Mouse (Mus musculus) forebrain, embryonic 14.5 days (tissue): ENCODE measurements around the gene Ccdc34. TPM values are rescaled to one million over a fixed set of nuclear protein-coding genes. Genes with fewer than 3 reads are reported as not detected.

Source experiments
- ATAC-seq: fragments of 200-750 bp; cut with Nextera tagmentation; 2 replicates; pipeline ENCODE4 v1.8.0; 2017; ENCODE audit warnings: mild to moderate bottlenecking, moderate library complexity
- DNase-seq: peaks from one replicate; pipeline ENCODE4 v3.0.0-alpha.2; 2015; ENCODE audit warnings: low spot score
- H3K27ac ChIP-seq: fragments of 300-500 bp; sonication (generic); 2 replicates; pipeline ENCODE4 v1.5.1; 2014; ENCODE audit warnings: low read depth, mild to moderate bottlenecking, control low read depth, low read length, moderate library complexity
- H3K27me3 ChIP-seq: fragments of 300-500 bp; sonication (generic); replicated peaks from 2 replicates; pipeline ENCODE4 v1.6.1; 2014; ENCODE audit warnings: low read length, control low read depth, mixed read lengths; ENCODE audit not compliant: control insufficient read depth, insufficient read depth
- H3K36me3 ChIP-seq: fragments of 300-500 bp; sonication (generic); 2 replicates; pipeline ENCODE4 v1.6.1; 2014; ENCODE audit warnings: low read length, control low read depth; ENCODE audit not compliant: control insufficient read depth, insufficient read depth
- H3K4me1 ChIP-seq: fragments of 300-500 bp; sonication (generic); 2 replicates; pipeline ENCODE4 v1.6.1; 2014; ENCODE audit warnings: antibody characterized with exemption, low read length, control low read depth; ENCODE audit not compliant: control insufficient read depth, insufficient read depth
- H3K4me2 ChIP-seq: fragments of 300-500 bp; sonication (generic); 2 replicates; pipeline ENCODE4 v1.6.1; 2014; ENCODE audit warnings: mild to moderate bottlenecking, control low read depth, low read length
- H3K4me3 ChIP-seq: fragments of 300-500 bp; sonication (generic); 2 replicates; pipeline ENCODE4 v1.5.1; 2014; ENCODE audit warnings: low read depth, low read length, control low read depth
- H3K9ac ChIP-seq: fragments of 300-500 bp; sonication (generic); 2 replicates; pipeline ENCODE4 v1.6.1; 2014; ENCODE audit warnings: mild to moderate bottlenecking, low read length, control low read depth, moderate library complexity
- H3K9me3 ChIP-seq: fragments of 300-500 bp; sonication (generic); replicated peaks from 2 replicates; pipeline ENCODE4 v1.6.1; 2016; ENCODE audit warnings: low read length, control low read depth, mixed read lengths; ENCODE audit not compliant: control insufficient read depth
- WGBS: fragments of 180-500 bp; shearing (Covaris S2); extraction: QIAGEN DNeasy Blood & Tissue Kit; methylation state at CpG from one replicate; pipeline ENCODE4 v1.1.7; 2014; 5-methylcytosine and 5-hydroxymethylcytosine counted together
- polyA plus RNA-seq: library from polyadenylated mRNA; unstranded; fragments of >200 nt; fragmentation: Nextera tagmentation; extraction: Ambion mirVana; gene quantifications from 2 replicates; pipeline ENCODE4 v1.2.1, GENCODE M21; 2014

The Ccdc34 gene
- polyA plus RNA-seq, 1 experiment from 2014 or later: 35.8 TPM

GRCm38 (mm10) chr2:110176761-110177400, 159.3 kb downstream of the Ccdc34 start:
- no peaks in the 10 kb centered on the region for H3K36me3 ChIP-seq
- no peak overlapping the region for H3K27ac ChIP-seq
- peaks cover 21% of the 10 kb centered on the region for H3K4me1 ChIP-seq
- H3K27me3 ChIP-seq: no peaks in the 10 kb centered on the region
- no peak overlapping the region for H3K4me3 ChIP-seq
- 58% methylated on average over 2 of the region's 2 CpGs for WGBS
- H3K9ac ChIP-seq: no peak overlapping the region
- H3K4me2 ChIP-seq: no peak overlapping the region
- H3K9me3 ChIP-seq: no peaks in the 10 kb centered on the region
- ATAC-seq: no peak
- DNase-seq: no peak

DNA sequence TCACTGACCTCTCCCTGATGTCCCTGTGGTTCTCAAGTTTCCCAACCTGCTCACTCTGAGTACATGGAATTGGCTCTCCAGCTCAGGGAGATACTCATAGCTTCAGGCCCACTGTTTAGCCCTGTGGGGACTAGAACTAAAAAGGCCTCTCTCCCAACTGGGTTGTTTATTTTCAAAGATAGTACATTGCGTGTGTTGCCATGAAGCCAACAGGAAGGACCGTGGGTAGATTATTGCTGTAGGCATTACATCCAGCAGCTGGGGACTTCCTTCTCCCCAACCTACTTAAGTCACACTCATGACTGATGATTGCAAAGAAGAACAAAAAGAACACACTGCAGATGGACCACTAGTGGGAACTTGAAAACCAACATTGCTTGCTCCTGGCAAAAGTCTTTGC, 159.8 kb downstream of the Ccdc34 start:
- WGBS: 89% methylated on average over 2 of the region's 2 CpGs

DNA sequence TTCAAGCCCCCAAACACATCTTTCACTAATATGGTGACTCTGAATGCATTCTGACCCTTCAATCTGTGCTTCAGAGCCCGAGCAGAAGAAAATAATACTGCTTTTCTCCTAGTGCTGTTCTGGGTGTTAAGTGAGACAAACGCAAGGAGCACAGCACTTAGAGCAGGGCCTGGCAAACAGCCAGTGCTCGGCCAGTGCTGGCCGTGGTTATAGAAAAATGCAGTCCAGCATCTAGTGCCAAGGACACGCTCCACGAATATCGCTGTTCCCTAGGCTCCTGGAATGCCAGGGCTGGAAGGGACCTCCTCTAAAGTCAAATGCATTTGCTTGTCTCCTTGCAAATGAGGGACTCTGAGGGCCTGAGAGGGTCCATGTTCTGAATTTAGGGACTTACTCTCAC, 160.3 kb downstream of the Ccdc34 start:
- no peak overlapping the region for H3K4me3 ChIP-seq
- 34% methylated on average over 7 of the region's 7 CpGs for WGBS
- no peaks in the 10 kb centered on the region for H3K27me3 ChIP-seq
- ATAC-seq (no peak), DNase-seq (peak; percentile 58)
- H3K9ac ChIP-seq: no peak overlapping the region
- no peaks in the 10 kb centered on the region for H3K36me3 ChIP-seq
- peaks cover 21% of the 10 kb centered on the region for H3K4me1 ChIP-seq
- H3K9me3 ChIP-seq: no peaks in the 10 kb centered on the region
- H3K4me2 ChIP-seq: no peak overlapping the region
- H3K27ac ChIP-seq: no peak overlapping the region

More for the DNA sequence above, 159.8 kb downstream of the Ccdc34 start:
- H3K4me3 ChIP-seq: no peak overlapping the region
- H3K27ac ChIP-seq: no peak overlapping the region
- DNase-seq: no peak
- H3K27me3 ChIP-seq: no peaks in the 10 kb centered on the region
- H3K4me2 ChIP-seq: no peak overlapping the region
- H3K9ac ChIP-seq: no peak overlapping the region
- peaks cover 21% of the 10 kb centered on the region for H3K4me1 ChIP-seq
- no peaks in the 10 kb centered on the region for H3K36me3 ChIP-seq
- H3K9me3 ChIP-seq: no peaks in the 10 kb centered on the region
- ATAC-seq: no peak

DNA sequence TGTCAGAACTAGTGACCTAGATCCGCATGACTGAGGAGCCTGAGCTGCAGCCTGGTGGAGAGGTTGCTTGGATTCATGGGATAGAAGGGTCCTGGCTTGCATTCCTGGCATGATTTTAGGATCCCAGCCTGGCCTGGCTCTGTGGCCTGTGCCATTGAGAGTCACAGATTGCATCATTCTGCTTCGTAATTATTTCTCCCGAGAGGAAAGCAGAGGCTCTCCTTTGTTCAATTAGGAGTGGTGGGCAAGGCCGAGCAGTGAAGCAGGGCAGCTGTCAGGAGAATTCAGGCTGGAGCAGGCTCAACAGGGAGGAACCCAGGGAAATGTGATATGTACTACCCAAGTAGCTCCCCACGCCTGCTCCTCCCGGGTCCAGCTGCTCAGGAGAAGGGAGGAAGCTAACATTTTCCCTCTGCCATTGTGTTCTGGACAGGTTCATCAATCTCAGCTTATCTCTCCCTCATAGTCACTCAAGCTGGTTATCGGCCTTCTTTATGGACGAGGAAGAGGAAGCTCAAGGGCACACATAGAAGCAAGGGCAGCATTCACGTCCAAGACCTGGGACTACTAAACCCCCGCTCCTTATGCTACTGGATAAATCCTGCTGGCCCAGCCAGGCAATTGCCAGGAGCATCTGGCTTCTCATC, 162.2 kb downstream of the Ccdc34 start:
- WGBS: 46% methylated on average over 10 of the region's 10 CpGs

DNA sequence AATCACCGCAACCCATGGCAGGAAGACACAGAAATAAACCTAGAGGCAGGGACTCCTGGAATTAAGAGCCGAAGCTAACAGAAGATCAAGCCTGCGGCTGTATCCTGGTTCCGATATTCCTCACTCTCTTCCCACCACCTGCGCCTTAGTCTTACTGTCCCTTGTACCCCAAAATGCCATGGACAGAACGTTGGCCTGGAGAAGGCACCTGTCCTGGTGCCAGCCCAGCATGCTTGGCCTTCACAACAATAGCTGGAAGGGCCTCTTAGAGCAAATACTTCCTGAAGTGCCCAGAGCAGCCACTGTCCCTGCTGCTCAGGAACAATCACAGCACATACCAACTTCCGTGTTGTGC, 162.7 kb downstream of the Ccdc34 start:
- DNase-seq (no peak), ATAC-seq (no peak)
- Histone ChIP-seq H3K27me3 (no peaks in the 10 kb centered on the region), H3K4me3 (no peak overlapping the region), H3K4me2 (no peak overlapping the region), H3K9me3 (no peaks in the 10 kb centered on the region), H3K4me1 (peaks cover 15% of the 10 kb centered on the region), H3K9ac (no peak overlapping the region), H3K36me3 (no peaks in the 10 kb centered on the region), H3K27ac (no peak overlapping the region)
- WGBS: 81% methylated on average over 7 of the region's 7 CpGs

More for the DNA sequence above, 162.2 kb downstream of the Ccdc34 start:
- Histone ChIP-seq H3K4me1 (peaks cover 15% of the 10 kb centered on the region), H3K4me2 (no peak overlapping the region), H3K27ac (no peak overlapping the region), H3K4me3 (no peak overlapping the region), H3K9me3 (no peaks in the 10 kb centered on the region), H3K9ac (no peak overlapping the region), H3K36me3 (no peaks in the 10 kb centered on the region), H3K27me3 (no peaks in the 10 kb centered on the region)
- ATAC-seq (peak; percentile 61), DNase-seq (peak; percentile 64)

- Histone ChIP-seq H3K27ac (no peak overlapping the region), H3K9me3 (no peaks in the 10 kb centered on the region), H3K27me3 (no peaks in the 10 kb centered on the region), H3K9ac (no peak overlapping the region), H3K4me1 (peaks cover 15% of the 10 kb centered on the region), H3K4me3 (no peak overlapping the region), H3K4me2 (no peak overlapping the region), H3K36me3 (no peaks in the 10 kb centered on the region)
- no peak for ATAC-seq
- no peak for DNase-seq
- 85% methylated on average over 6 of the region's 6 CpGs for WGBS
Measured at GRCm38 (mm10) chr2:110181666-110182065, 164.0 kb downstream of the Ccdc34 start.

DNA sequence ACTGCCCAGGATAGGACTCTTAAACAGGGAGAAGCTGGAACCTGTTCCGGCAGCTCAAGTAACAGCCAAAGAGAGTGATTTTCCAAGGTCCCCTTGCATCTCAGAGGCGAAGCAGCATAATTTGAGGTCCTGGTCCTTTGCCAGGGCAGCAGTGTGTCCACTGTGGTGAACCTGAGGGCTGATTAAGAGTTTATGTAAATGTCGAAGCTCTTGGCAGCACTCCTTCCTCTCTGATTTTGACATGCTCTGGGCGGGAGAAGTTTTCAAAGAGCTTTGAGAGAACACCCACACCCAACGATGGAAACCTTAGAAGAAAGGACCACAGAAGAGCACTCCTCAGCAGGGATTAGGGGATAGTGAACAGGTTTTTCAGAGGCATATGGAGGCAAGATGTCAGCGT, 164.6 kb downstream of the Ccdc34 start:
- ATAC-seq (no peak), DNase-seq (peak; percentile 67)
- no peak overlapping the region for H3K9ac ChIP-seq

GRCm38 (mm10) chr2:110182795-110183486, 165.3 kb downstream of the Ccdc34 start:
- H3K4me3 ChIP-seq: no peak overlapping the region
- no peak overlapping the region for H3K27ac ChIP-seq
- no peaks in the 10 kb centered on the region for H3K9me3 ChIP-seq
- H3K4me1 ChIP-seq: peaks cover 9% of the 10 kb centered on the region
- no peak overlapping the region for H3K4me2 ChIP-seq
- DNase-seq: no peak
- H3K27me3 ChIP-seq: no peaks in the 10 kb centered on the region
- H3K36me3 ChIP-seq: no peaks in the 10 kb centered on the region
- H3K9ac ChIP-seq: no peak overlapping the region
- no peak for ATAC-seq
- 78% methylated on average over 4 of the region's 4 CpGs for WGBS

More for the DNA sequence above, 164.6 kb downstream of the Ccdc34 start:
- Histone ChIP-seq H3K36me3 (no peaks in the 10 kb centered on the region), H3K4me3 (no peak overlapping the region), H3K27me3 (no peaks in the 10 kb centered on the region), H3K9me3 (no peaks in the 10 kb centered on the region), H3K4me2 (no peak overlapping the region), H3K4me1 (peaks cover 12% of the 10 kb centered on the region), H3K27ac (no peak overlapping the region)
- 30% methylated on average over 6 of the region's 6 CpGs for WGBS

DNA sequence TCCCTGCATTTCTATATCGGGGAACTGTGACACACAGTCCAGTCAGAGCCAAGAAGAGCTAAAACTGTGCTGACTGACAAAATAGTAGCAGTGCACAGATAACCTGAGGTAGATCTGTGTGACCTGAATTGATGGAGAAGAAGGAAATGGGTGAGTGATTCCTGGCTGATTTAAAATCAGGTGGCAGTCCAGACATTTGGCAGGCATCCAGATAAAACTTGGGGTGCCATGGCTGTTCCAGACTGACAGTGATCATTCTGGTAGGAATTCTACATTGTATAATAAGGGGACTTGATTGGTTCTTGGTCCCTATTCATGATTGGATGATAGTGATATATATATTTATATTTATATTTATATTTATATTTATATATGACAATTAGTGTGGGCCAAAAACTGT, 166.5 kb downstream of the Ccdc34 start:
- DNase-seq: no peak

More for the DNA sequence above, 166.5 kb downstream of the Ccdc34 start:
- Histone ChIP-seq H3K9ac (no peak overlapping the region), H3K27ac (no peak overlapping the region), H3K27me3 (no peaks in the 10 kb centered on the region), H3K36me3 (no peaks in the 10 kb centered on the region), H3K4me3 (no peak overlapping the region), H3K4me1 (peaks cover 9% of the 10 kb centered on the region), H3K9me3 (no peaks in the 10 kb centered on the region), H3K4me2 (no peak overlapping the region)
- 97% methylated on average over 1 of the region's 1 CpGs for WGBS
- ATAC-seq: no peak
